Comparison of ENCODE assay signal across 8 mouse cellular contexts in the genomic region with DNA sequence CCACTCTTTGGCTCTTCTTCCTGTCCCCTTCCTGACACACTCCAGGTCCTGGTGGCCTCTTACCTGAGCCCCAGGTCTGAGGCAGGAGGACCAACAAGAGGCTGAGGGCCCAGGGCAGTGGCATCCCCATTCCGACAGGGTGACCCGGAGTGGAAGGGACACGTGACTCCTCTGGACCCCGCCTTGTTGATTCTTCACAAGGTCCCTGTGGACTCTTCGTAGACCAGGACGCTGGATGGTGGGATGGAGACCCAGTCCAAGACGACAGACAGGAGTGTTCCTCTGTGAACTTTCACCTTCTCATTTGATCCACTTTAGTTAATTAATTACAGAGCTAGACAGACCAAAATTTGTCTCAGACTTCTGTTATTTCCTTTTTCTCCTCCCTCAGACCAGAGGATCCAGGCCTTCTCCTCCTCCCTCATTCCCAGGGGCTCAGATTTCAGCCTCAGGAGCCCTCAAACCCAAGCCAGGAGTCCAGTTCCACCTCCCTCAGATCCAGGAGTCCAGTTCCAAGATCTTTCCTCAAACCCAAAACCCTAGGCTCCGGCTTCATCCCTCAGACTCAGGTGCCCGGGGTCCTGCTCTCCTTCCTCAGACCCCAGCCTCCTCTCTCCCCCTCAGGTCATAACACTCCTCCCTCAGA. TPM values are rescaled to one million over a fixed set of nuclear protein-coding genes. Genes with fewer than 3 reads are reported as not detected.
DNase-seq lines count a peak whose midpoint lies in the region; ATAC-seq and TF ChIP-seq lines count a peak whose summit lies in the region.

No protein-coding gene starts in this region.

- 51% methylated on average over 9 of the region's 9 CpGs for WGBS in intestine, embryonic 14.5 days
- 62% methylated on average over 9 of the region's 9 CpGs for WGBS in liver, embryonic 14.5 days (ENCODE audit: insufficient replicate concordance)

- H3K27ac ChIP-seq in bone marrow macrophage, adult 2 months (ENCODE audit: insufficient read depth, low read depth, low read length) = peak overlapping the region; percentile 63
- H3K27ac ChIP-seq in intestine, embryonic 14.5 days (ENCODE audit: low read depth) = peak overlapping the region; percentile 92
- no peak overlapping the region for H3K27ac ChIP-seq in liver, embryonic 14.5 days

- peak overlapping the region; percentile 17 for H3K4me3 ChIP-seq in erythroblast, embryonic 14.5 days (replicated peaks)
- H3K4me3 ChIP-seq in bone marrow macrophage, adult 2 months (ENCODE audit: insufficient read depth, low read length) = peak overlapping the region; percentile 53
- H3K4me3 ChIP-seq in intestine, embryonic 14.5 days (ENCODE audit: low read depth, low read length) = peak overlapping the region; percentile 40
- H3K4me3 ChIP-seq in liver, embryonic 14.5 days (ENCODE audit: insufficient read depth in 1 of 2, low read depth in 2 of 2, low read length in 2 of 2) = peak overlapping the region; percentile 30 to 34

- ATAC-seq in erythroblast, adult 5-6 weeks (replicated peaks; ENCODE audit: low FRiP score, poor library complexity, severe bottlenecking) = no peak
- ATAC-seq in intestine, embryonic 14.5 days (replicated peaks; ENCODE audit: low FRiP score, low TSS enrichment, low read depth) = no peak; the same call in 1 of the 2 replicates
- no peak; the same call in 1 of the 2 replicates for ATAC-seq in liver, embryonic 14.5 days (ENCODE audit: insufficient read depth)

- DNase-seq in intestine, embryonic 14.5 days (ENCODE audit: low spot score) = no peak
- DNase-seq in liver, embryonic 14.5 days (ENCODE audit: low read depth in 3 of 3, low spot score in 3 of 3) = no peak
- DNase-seq in cerebellum, postnatal 10 days = no peak
- no peak for DNase-seq in layer of hippocampus, adult 9-11 months
- no peak for DNase-seq in spleen, postnatal 4 days (ENCODE audit: low spot score in 2 of 2)

- TF ChIP-seq POLR2A in bone marrow macrophage, adult 2 months (IDR thresholded peaks at IDR 0.05; ENCODE audit: borderline replicate concordance, low read depth, low read length) = no peak

- no peaks in the 10 kb centered on the region for H3K27me3 ChIP-seq in erythroblast, embryonic 14.5 days (ENCODE audit: control insufficient read depth)
- no peaks in the 10 kb centered on the region for H3K27me3 ChIP-seq in intestine, embryonic 14.5 days (replicated peaks; ENCODE audit: control insufficient read depth, insufficient read depth, low read length)
- no peaks in the 10 kb centered on the region for H3K27me3 ChIP-seq in liver, embryonic 14.5 days (ENCODE audit: control insufficient read depth, insufficient read depth, low read length)

- TF ChIP-seq CTCF in bone marrow macrophage, adult 2 months (IDR thresholded peaks at IDR 0.05; ENCODE audit: low read depth, low read length) = no peak
- no peak for TF ChIP-seq CTCF in liver, embryonic 14.5 days (IDR thresholded peaks at IDR 0.05; ENCODE audit: low read depth)

- no peaks in the 10 kb centered on the region for H3K9me3 ChIP-seq in erythroblast, embryonic 14.5 days (ENCODE audit: control insufficient read depth, low read length)
- no peaks in the 10 kb centered on the region for H3K9me3 ChIP-seq in intestine, embryonic 14.5 days (ENCODE audit: control insufficient read depth, low read length)
- H3K9me3 ChIP-seq in liver, embryonic 14.5 days (ENCODE audit: control insufficient read depth, low read length) = no peaks in the 10 kb centered on the region

- no peaks in the 10 kb centered on the region; the same call in 1 of the 2 replicates for H3K4me1 ChIP-seq in erythroblast, embryonic 14.5 days (ENCODE audit: control insufficient read depth)
- H3K4me1 ChIP-seq in bone marrow macrophage, adult 2 months (ENCODE audit: control insufficient read depth, insufficient read depth, low read length) = peaks cover 18% of the 10 kb centered on the region
- H3K4me1 ChIP-seq in intestine, embryonic 14.5 days (replicated peaks; ENCODE audit: control insufficient read depth, insufficient read depth, low read length) = peaks cover 17% of the 10 kb centered on the region
- peaks cover 0 to 5% of the 10 kb centered on the region in 2 experiments; a peak in 2 of 4 replicates for H3K4me1 ChIP-seq in liver, embryonic 14.5 days (replicated peaks; ENCODE audit: control insufficient read depth in 2 of 2, insufficient read depth in 2 of 2, low read length in 1 of 2)

- peak overlapping the region; percentile 59 for H3K9ac ChIP-seq in intestine, embryonic 14.5 days (ENCODE audit: low read length)
- H3K9ac ChIP-seq in liver, embryonic 14.5 days (replicated peaks) = no peak overlapping the region

- no peak for TF ChIP-seq EP300 in liver, embryonic 14.5 days (IDR thresholded peaks at IDR 0.05; ENCODE audit: low read depth)

- no peaks in the 10 kb centered on the region for H3K36me3 ChIP-seq in erythroblast, embryonic 14.5 days (ENCODE audit: control insufficient read depth)
- no peaks in the 10 kb centered on the region for H3K36me3 ChIP-seq in intestine, embryonic 14.5 days (ENCODE audit: control insufficient read depth, insufficient read depth, low read length)
- no peaks in the 10 kb centered on the region for H3K36me3 ChIP-seq in liver, embryonic 14.5 days (replicated peaks; ENCODE audit: control insufficient read depth, insufficient read depth, low read depth)

- peak overlapping the region; percentile 61 for H3K4me2 ChIP-seq in intestine, embryonic 14.5 days (ENCODE audit: low read length)
- H3K4me2 ChIP-seq in liver, embryonic 14.5 days (ENCODE audit: low read depth) = peak overlapping the region; percentile 53

RNA-seq across cellular contexts. Expression of a gene that starts 0.6 kb away (rescaled TPM):
- 1.0 TPM in 2 replicates for polyA plus RNA-seq in erythroblast, embryonic 14.5 days (2012)
- total RNA-seq in erythroblast, adult 5-6 weeks (2015; ENCODE audit: low replicate concordance) = 2.5 and 7.3 TPM in 2 replicates
- 10.3 and 11.4 TPM in 2 replicates for total RNA-seq in erythroblast, adult 5-6 weeks (2017; ENCODE audit: low replicate concordance)
- polyA plus RNA-seq in bone marrow macrophage, adult 2 months (2012; ENCODE audit: insufficient read depth, insufficient read length, missing spikeins) = 149 and 150 TPM in 2 replicates
- polyA plus RNA-seq in intestine, embryonic 14.5 days (2014; fragmentation: Nextera tagmentation; extraction: Ambion mirVana) = 64.1 and 65.1 TPM in 2 replicates
- polyA plus RNA-seq in liver, embryonic 14.5 days (2012; rRNA removed) = 14.9 and 16.3 TPM in 2 replicates
- polyA plus RNA-seq in liver, embryonic 14.5 days (2014; fragmentation: Nextera tagmentation; extraction: Ambion mirVana) = 35.5 and 35.6 TPM in 2 replicates

RNA-seq across cellular contexts. Expression of a gene that starts 11.0 kb away (rescaled TPM):
- polyA plus RNA-seq in erythroblast, embryonic 14.5 days (2012) = 0.86 and 0.91 TPM in 2 replicates
- 1.3 and 2.5 TPM in 2 replicates for total RNA-seq in erythroblast, adult 5-6 weeks (2015; ENCODE audit: low replicate concordance)
- total RNA-seq in erythroblast, adult 5-6 weeks (2017; ENCODE audit: low replicate concordance) = 6.7 and 7.5 TPM in 2 replicates
- 3.1 and 4.6 TPM in 2 replicates for polyA plus RNA-seq in bone marrow macrophage, adult 2 months (2012; ENCODE audit: insufficient read depth, insufficient read length, missing spikeins)
- polyA plus RNA-seq in intestine, embryonic 14.5 days (2014; fragmentation: Nextera tagmentation; extraction: Ambion mirVana) = 313 and 323 TPM in 2 replicates
- polyA plus RNA-seq in liver, embryonic 14.5 days (2012; rRNA removed) = 20.1 and 20.6 TPM in 2 replicates
- 19.2 and 21.5 TPM in 2 replicates for polyA plus RNA-seq in liver, embryonic 14.5 days (2014; fragmentation: Nextera tagmentation; extraction: Ambion mirVana)

RNA-seq across cellular contexts. Expression of a gene that starts 21.2 kb away (rescaled TPM):
- 22.2 and 23.5 TPM in 2 replicates for polyA plus RNA-seq in erythroblast, embryonic 14.5 days (2012)
- total RNA-seq in erythroblast, adult 5-6 weeks (2015; ENCODE audit: low replicate concordance) = 604 and 677 TPM in 2 replicates
- total RNA-seq in erythroblast, adult 5-6 weeks (2017; ENCODE audit: low replicate concordance) = 233 and 238 TPM in 2 replicates
- polyA plus RNA-seq in bone marrow macrophage, adult 2 months (2012; ENCODE audit: insufficient read depth, insufficient read length, missing spikeins) = 1,675 and 1,722 TPM in 2 replicates
- 1,923 and 1,961 TPM in 2 replicates for polyA plus RNA-seq in intestine, embryonic 14.5 days (2014; fragmentation: Nextera tagmentation; extraction: Ambion mirVana)
- polyA plus RNA-seq in liver, embryonic 14.5 days (2012; rRNA removed) = 309 and 366 TPM in 2 replicates
- 989 and 1,016 TPM in 2 replicates for polyA plus RNA-seq in liver, embryonic 14.5 days (2014; fragmentation: Nextera tagmentation; extraction: Ambion mirVana)

RNA-seq across cellular contexts. Expression of a gene that starts 25.5 kb away (rescaled TPM):
- polyA plus RNA-seq in erythroblast, embryonic 14.5 days (2012) = 438 and 543 TPM in 2 replicates
- total RNA-seq in erythroblast, adult 5-6 weeks (2015; ENCODE audit: low replicate concordance) = 517 and 725 TPM in 2 replicates
- 475 and 688 TPM in 2 replicates for total RNA-seq in erythroblast, adult 5-6 weeks (2017; ENCODE audit: low replicate concordance)
- polyA plus RNA-seq in bone marrow macrophage, adult 2 months (2012; ENCODE audit: insufficient read depth, insufficient read length, missing spikeins) = 1,569 and 1,898 TPM in 2 replicates
- 1,687 and 1,710 TPM in 2 replicates for polyA plus RNA-seq in intestine, embryonic 14.5 days (2014; fragmentation: Nextera tagmentation; extraction: Ambion mirVana)
- 534 and 909 TPM in 2 replicates for polyA plus RNA-seq in liver, embryonic 14.5 days (2012; rRNA removed)
- polyA plus RNA-seq in liver, embryonic 14.5 days (2014; fragmentation: Nextera tagmentation; extraction: Ambion mirVana) = 992 and 1,027 TPM in 2 replicates

RNA-seq across cellular contexts. Expression of a gene that starts 33.0 kb away (rescaled TPM):
- polyA plus RNA-seq in erythroblast, embryonic 14.5 days (2012) = not detected in 2 replicates
- total RNA-seq in erythroblast, adult 5-6 weeks (2015; ENCODE audit: low replicate concordance) = not detected in 2 replicates
- not detected in 2 replicates for total RNA-seq in erythroblast, adult 5-6 weeks (2017; ENCODE audit: low replicate concordance)
- not detected in 2 replicates for polyA plus RNA-seq in bone marrow macrophage, adult 2 months (2012; ENCODE audit: insufficient read depth, insufficient read length, missing spikeins)
- 0.72 and 0.81 TPM in 2 replicates for polyA plus RNA-seq in intestine, embryonic 14.5 days (2014; fragmentation: Nextera tagmentation; extraction: Ambion mirVana)
- 0.03 TPM in 1 of 2 replicates, not detected in the other for polyA plus RNA-seq in liver, embryonic 14.5 days (2012; rRNA removed)
- 0.15 and 0.63 TPM in 2 replicates for polyA plus RNA-seq in liver, embryonic 14.5 days (2014; fragmentation: Nextera tagmentation; extraction: Ambion mirVana)

Comparison
In these comparisons a context has a peak if more than half of its experiments do, and no peak if none do; other contexts are left out.
1. RNA of a gene that starts 11.0 kb away (polyA plus RNA-seq): 313 to 323 TPM in intestine, embryonic 14.5 days; 19.2 to 21.5 TPM in liver, embryonic 14.5 days, 3.1 to 4.6 TPM in bone marrow macrophage, adult 2 months and 0.86 to 0.91 TPM in erythroblast, embryonic 14.5 days; every median in the first group is over 10 times any median in the second.
2. RNA of a gene that starts 21.2 kb away (polyA plus RNA-seq): 1,923 to 1,961 TPM in intestine, embryonic 14.5 days, 1,675 to 1,722 TPM in bone marrow macrophage, adult 2 months and 309 to 1,016 TPM in liver, embryonic 14.5 days; 22.2 to 23.5 TPM in erythroblast, embryonic 14.5 days; every median in the first group is over 10 times any median in the second.
3. Peak in every context shown above with its lines, with median percentiles within 50 percentile points of each other: H3K4me3 ChIP-seq.